Mouse (Mus musculus): ENCODE measurements around the gene Rplp0. TPM values are rescaled to one million over a fixed set of nuclear protein-coding genes. Genes with fewer than 3 reads are reported as not detected.

Rplp0 gene
- total RNA-seq, 2 experiments from 2014 or later, result 852 to 919 TPM

GRCm38 (mm10) chr5:115526456-115527202 lies 32.6 kb upstream of the Rplp0 start:
- DNase-seq, result no peak

DNA sequence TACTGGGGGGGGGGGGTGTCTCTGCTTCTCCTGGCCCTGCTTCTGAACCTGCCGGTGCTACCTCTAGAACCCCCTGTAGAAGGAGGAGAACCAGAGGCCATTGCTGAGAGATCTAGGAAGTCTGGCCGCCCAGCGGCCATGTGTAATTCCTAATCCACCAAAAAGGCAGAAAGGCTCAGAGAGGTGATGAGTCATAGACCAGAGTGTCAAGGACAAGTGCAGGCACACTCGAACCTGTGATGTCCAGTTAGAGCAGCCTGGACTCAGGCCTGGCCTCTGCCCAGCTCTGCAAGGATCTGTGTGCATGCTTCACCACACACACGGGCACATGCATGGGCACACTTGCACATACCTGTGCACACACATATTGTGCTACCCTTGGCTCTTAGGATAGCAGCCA lies 31.1 kb upstream of the Rplp0 start:
- DNase-seq, result no peak

DNA sequence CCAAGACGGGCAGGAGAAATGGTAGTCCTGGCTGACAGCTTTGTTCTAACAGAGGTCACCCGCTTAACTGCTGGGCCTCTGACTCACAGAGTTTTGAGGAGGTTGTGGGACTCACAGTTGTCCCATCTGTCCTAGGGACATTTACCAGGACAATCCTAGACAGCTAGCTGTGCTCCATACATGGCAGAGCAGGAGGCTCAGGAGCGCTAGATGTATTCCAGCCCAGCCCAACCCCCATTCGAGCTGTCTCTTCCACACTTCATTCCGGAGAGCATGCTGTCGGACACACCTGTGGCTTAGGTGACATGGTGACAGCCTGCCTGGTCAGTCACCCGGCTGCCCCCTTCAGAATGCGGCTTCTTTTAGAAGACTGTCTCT lies 29.9 kb upstream of the Rplp0 start:
- DNase-seq, result no peak

DNA sequence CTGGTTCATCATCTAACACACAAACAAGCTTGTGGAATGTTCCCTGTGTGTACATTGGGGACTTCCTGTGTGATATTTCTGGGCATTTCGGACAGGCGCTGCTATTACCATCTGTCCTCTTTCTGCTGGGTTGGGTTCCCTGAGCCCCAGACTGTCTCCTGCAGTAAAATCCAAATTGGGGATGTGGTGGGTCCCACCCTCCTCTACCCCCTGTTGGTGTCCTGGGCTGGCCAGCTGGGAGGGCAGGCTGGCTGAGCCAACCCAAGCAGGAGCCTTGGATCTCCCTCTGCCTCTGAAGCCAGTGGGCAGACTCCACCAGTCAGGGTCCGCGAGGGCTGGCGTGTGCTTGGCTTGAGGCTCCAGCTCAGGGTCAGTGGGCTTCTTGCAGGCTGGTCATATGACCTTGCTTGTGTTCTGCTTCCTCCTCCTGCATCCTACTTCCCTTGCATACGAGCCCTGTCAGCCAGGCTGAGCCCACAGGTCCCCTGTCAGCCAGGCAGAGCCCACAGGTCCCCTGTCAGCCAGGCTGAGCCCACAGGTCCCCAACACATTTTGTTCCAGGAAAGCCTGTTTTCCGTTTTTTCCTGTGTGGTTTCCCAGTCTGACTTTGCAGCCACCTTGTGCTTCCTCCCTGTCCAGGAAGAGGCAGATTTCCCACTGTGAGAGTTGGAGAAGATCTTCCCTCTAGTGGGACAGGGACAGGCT lies 29.4 kb upstream of the Rplp0 start:
- DNase-seq, result no peak

GRCm38 (mm10) chr5:115530447-115530809 lies 28.8 kb upstream of the Rplp0 start:
- peak; percentile 51 for DNase-seq

DNA sequence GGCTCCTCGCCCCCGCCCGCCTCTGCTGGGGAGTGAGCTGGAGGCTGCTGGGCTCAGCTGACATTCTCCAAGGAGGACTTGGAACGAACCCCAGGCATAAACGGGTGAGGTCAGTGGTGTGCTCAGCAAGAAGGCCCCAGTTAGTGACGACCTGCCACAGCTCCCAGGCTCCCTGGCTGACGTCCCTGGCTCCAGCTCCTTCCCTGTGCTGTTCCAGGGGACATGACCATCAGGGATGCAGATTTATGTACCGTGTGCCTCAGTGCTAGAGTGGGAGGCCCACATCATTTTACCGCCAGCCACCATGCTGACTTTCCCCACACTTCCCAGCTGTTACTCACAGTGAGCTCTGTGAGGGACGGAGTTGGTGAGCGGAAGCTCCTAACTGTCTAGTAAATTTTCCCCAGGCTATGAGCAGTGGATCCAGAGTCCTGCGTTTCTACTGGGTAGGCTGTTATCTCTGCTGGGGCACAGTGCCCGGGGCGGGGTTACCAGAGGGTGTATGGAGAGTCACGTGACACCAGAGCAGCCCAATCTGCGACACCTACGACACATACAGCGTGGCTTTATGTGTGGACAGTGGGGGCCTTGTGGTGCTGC lies 27.5 kb upstream of the Rplp0 start:
- peak; percentile 87 for DNase-seq

- peak; percentile 60 for DNase-seq
Observed at GRCm38 (mm10) chr5:115534290-115534731, 25.0 kb upstream of the Rplp0 start.

DNA sequence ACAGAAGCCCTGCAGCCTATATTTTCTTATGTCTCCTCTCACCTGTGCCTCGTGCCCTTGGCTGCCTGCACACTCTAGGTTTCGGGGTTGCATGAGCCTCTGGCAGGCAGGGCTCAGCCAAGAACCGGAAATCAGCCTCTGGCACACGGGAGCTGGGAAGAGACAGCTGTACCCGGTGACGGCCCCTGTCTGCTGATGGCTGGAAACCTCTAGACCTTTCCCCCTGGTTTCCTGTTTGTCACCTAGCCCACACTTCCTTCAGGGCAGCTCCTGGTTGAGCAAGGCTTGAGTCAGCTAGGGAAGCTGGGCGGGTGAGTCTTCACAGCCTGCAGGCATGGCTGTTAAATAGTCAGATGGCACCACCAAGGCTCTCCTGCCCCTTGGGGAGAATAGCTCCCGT lies 24.4 kb upstream of the Rplp0 start:
- no peak for DNase-seq

- no peak for DNase-seq
Observed at GRCm38 (mm10) chr5:115535635-115536034, 23.6 kb upstream of the Rplp0 start.

DNA sequence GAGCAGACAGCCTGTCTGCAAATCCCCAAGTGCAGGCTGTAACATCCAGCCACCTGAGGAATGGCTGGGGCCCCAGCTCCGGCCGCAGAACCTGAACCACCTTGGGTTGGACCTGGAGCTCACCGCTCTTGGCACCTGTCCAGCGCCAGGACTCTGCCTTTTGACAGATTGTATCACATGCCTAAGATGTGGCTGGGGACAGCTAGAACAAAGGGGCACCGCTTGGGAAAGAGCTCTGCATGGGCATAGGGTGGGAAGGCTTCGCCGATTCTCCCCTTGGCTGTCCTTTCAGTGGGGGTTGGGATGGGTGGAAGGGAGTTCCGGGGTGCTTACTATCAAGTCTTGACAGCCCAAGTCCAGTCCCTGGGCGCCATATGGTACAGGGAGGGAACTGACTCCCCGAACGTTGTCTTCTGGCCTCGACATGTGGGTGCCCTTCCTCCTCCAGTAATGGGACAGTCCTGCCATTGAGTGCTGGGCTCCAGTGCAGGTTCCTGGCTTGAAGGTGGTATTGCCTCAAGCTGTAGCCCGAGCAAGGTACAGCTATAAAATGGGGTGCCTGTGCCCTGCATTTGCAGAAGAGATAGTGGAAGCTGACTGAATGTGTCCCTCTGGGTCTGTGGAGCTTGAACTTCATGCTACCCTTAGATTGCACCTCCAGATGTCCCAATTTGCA lies 21.1 kb upstream of the Rplp0 start:
- no peak for DNase-seq

DNA sequence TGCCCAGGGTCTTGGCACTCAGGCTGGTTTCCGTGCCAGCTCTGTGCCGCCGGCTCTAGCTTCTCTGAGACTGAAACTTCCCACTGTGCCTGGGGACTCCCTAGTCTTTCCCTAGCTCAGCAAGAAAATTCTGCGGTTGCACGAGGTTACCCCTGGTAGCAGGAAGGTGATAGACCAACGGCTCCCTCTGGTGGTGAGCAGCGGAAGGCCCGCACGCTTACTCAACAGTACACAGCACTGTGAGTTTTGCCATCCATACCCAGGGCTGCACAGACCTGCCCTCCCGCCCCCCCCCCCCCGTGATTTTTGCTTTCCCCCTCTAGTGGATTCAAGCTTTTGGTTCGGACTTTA lies 20.6 kb upstream of the Rplp0 start:
- peak; percentile 97 for DNase-seq

- DNase-seq, result peak; percentile 45
Observed at GRCm38 (mm10) chr5:115542635-115543384, 16.5 kb upstream of the Rplp0 start.

- peak; percentile 78 for DNase-seq
Observed at GRCm38 (mm10) chr5:115543509-115544253, 15.6 kb upstream of the Rplp0 start.

DNA sequence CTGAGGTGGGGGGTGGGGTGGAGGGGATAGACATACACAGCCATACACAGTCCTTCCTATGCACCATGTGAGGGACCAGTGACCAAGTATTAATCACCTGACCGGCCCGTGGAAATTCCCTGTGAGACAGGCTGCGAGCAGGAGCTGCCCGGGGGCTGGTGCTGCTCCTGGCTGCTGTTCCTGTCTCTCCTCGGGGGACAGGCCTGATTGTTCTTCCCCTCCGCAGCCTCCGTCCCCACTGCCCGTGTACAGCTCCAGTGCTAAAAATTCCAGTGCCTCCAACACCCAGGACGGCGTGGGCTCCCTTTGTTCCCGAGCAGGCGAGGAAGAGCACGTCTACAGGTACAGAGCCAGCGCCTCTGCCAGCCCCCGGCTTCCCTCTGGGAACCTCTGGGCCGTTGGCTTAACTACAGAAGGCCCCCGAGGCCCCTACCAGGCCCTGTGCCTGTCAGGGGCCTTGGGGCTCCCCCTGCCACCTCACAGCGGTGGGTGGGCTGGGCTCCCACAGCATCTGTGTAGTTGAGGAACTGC lies 14.5 kb upstream of the Rplp0 start:
- no peak for DNase-seq

DNA sequence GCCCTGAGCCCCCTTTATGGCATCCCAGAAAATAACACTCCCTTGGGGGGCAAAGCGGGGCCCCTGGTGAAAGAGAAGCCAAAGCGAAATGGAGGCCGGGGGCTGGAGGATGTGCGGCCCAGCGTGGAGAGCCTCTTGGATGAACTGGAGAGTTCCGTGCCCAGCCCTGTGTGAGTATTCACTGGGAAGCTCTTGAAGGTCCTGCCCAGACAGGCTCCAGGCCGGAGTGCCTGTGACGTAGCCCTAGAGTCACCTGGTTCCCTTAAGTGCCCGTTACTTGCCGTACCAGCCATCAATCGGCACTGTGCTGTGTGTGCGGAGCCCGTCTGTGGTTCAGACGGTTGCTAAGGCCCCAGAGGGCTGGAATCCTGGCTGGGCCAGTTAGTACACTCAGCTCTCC lies 13.6 kb upstream of the Rplp0 start:
- DNase-seq, result no peak

GRCm38 (mm10) chr5:115546536-115546935 lies 12.7 kb upstream of the Rplp0 start:
- DNase-seq, result no peak

- no peak for DNase-seq
Observed at GRCm38 (mm10) chr5:115547014-115547413, 12.3 kb upstream of the Rplp0 start.

GRCm38 (mm10) chr5:115547421-115547820 lies 11.8 kb upstream of the Rplp0 start:
- DNase-seq, result no peak

- DNase-seq, result no peak
Observed at GRCm38 (mm10) chr5:115548501-115549285, 10.6 kb upstream of the Rplp0 start.

DNA sequence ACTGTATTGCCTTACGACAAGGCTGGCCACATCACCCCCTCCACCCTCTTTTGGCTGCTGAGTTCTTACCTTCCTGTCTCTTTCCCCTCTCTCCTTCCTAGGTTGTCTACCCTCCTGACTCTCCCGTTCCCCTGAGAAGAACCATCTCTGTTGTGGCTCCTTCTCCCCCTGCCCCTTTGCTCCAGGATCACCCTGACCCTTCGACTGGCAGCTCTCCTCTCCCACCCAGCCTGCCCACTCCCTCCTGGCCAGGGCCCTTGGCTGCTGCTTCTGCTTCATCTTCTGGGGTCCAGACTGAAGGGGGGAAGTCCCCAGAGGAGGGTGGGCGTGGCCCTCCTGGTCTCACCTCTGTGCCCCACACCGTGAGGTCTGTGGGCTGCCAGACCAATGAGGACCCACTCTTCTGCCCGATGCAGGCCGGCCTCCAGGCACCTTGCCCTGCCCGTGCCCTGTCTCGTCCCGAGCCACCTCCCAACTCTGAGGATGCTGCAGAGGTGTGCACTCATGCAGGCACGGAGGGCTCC lies 8.7 kb upstream of the Rplp0 start:
- no peak for DNase-seq
